Mouse (Mus musculus): Measurements from ENCODE around the gene Vrk3. TPM values are rescaled to one million over a fixed set of nuclear protein-coding genes. Genes with fewer than 3 reads are reported as not detected.

Gene Vrk3
- polyA plus RNA-seq, 1 experiment from 2014 or later: 24.8 TPM

DNA sequence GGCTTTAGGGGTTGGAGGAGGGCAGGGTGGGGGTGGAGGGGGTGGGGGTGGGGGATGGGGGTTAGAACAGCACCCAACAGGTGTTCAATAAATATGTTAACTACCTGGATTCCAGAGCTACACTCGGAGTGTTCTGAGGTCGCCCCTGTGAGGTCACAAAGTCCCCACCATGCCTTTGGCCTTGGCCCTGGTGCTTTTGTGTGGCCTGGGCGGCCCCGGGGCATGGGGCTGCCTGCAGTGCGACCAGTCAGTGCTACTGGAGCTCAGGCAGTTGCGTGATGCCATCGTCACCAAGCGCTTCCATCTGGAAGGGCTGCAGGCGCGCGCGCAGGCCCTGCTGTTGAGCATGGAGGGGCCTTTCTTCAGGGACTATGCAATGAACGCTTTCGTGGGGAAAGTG lies 39.6 kb upstream of the Vrk3 start, which contains the start of gene Izumo2:
Gene Izumo2, plus strand, starts transcription at position 169 of the 400 bp plus-strand sequence.
- DNase-seq (ENCODE audit: low spot score): no peak
- ATAC-seq (ENCODE audit: low read depth): no peak
- 70% methylated on average over 14 of the region's 14 CpGs for WGBS

DNA sequence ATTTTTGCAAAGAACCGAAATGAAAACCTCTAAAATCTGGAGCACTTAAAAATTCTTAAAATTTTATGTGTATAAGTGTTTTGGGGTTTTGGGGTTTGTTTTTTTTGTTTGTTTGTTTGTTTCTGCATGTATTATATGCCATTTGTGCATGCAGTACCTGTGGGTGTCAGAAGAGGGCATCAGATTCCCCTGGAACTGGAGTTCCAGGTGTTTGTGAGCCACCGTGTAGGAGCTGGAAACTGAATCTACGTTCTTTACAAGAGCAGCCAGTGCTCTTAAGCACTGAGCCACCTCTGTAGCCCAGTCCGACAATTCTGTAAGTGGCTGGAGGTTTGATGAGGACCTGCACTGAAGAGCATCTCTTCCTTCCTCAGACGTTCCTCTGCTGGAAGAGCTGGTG lies 38.3 kb upstream of the Vrk3 start:
- Histone ChIP-seq H3K4me2 (ENCODE audit: low read depth, low read length) (no peak overlapping the region), H3K4me1 (ENCODE audit: control insufficient read depth, insufficient read depth, low read length) (no peaks in the 10 kb centered on the region), H3K27me3 (replicated peaks; ENCODE audit: control insufficient read depth, insufficient read depth, low read length) (no peaks in the 10 kb centered on the region), H3K36me3 (ENCODE audit: control insufficient read depth, insufficient read depth, low read length) (no peaks in the 10 kb centered on the region), H3K9me3 (ENCODE audit: control insufficient read depth, low read length) (0 out of 2 replicates have a peak, but pooled peaks cover 5% of the 10 kb centered on the region), H3K4me3 (ENCODE audit: low read depth, low read length) (no peak overlapping the region), H3K27ac (replicated peaks; ENCODE audit: low read depth, low read length) (no peak overlapping the region), H3K9ac (ENCODE audit: low read depth, low read length) (no peak overlapping the region)
- ATAC-seq (ENCODE audit: low read depth): no peak
- no peak for DNase-seq (ENCODE audit: low spot score)
- WGBS: 83% methylated on average over 5 of the region's 5 CpGs

More for the DNA sequence above, 39.6 kb upstream of the Vrk3 start, which contains the start of gene Izumo2:
- H3K27me3 ChIP-seq (replicated peaks; ENCODE audit: control insufficient read depth, insufficient read depth, low read length): no peaks in the 10 kb centered on the region
- no peak within 1 kb of the TSS for H3K9ac ChIP-seq (ENCODE audit: low read depth, low read length)
- H3K27ac ChIP-seq (replicated peaks; ENCODE audit: low read depth, low read length): no peak within 1 kb of the TSS
- no peaks in the 10 kb centered on the region for H3K36me3 ChIP-seq (ENCODE audit: control insufficient read depth, insufficient read depth, low read length)
- no peaks in the 10 kb centered on the region for H3K4me1 ChIP-seq (ENCODE audit: control insufficient read depth, insufficient read depth, low read length)
- no peak within 1 kb of the TSS for H3K4me2 ChIP-seq (ENCODE audit: low read depth, low read length)
- no peak within 1 kb of the TSS for H3K4me3 ChIP-seq (ENCODE audit: low read depth, low read length)
- H3K9me3 ChIP-seq (ENCODE audit: control insufficient read depth, low read length): 0 out of 2 replicates have a peak, but pooled peaks cover 5% of the 10 kb centered on the region

DNA sequence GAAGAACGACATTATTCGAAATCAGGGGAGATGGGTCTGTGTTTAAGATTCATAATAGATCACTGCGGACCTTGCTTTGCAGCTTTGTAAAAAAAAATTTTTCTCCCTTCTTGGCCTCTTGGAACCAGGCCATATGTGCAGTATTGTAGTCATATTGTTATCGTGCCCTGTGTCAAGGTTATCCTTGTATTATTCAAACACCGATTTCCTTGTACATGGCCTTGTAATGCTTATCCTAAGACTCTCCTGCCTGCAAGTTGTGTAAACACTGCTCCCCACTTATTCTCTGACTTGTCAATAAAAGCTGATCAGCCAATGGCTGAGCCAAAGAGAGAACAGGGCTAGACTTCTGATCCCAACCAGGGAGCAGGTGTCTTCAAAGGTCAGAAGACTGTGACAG lies 26.2 kb upstream of the Vrk3 start:
- 82% methylated on average over 5 of the region's 5 CpGs for WGBS
- Histone ChIP-seq H3K27ac (replicated peaks; ENCODE audit: low read depth, low read length) (no peak overlapping the region), H3K9me3 (ENCODE audit: control insufficient read depth, low read length) (no peaks in the 10 kb centered on the region), H3K4me2 (ENCODE audit: low read depth, low read length) (no peak overlapping the region), H3K4me3 (ENCODE audit: low read depth, low read length) (no peak overlapping the region), H3K27me3 (replicated peaks; ENCODE audit: control insufficient read depth, insufficient read depth, low read length) (no peaks in the 10 kb centered on the region), H3K4me1 (ENCODE audit: control insufficient read depth, insufficient read depth, low read length) (no peaks in the 10 kb centered on the region), H3K9ac (ENCODE audit: low read depth, low read length) (no peak overlapping the region), H3K36me3 (ENCODE audit: control insufficient read depth, insufficient read depth, low read length) (no peaks in the 10 kb centered on the region)
- ATAC-seq (ENCODE audit: low read depth): no peak
- DNase-seq (ENCODE audit: low spot score): no peak

DNA sequence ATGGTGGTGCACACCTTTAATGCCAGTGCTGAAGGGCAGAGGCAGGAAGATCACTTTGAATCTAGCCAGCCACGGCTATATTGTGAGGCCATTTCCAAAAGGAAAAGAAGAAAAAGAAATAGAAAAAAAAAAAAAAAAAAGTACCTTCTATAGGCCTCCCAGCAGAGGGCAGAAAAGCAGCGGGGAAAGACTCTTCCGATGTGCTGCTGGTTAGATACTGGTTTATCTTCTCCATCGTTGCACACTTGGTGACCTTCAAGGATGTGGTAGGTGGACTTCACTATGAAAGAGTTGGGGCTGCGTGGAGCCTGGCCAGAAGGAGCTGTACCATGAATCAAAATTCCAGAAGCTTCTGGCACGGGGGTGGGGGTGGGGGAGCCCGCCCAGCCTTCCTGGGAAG lies 23.9 kb upstream of the Vrk3 start:
- Histone ChIP-seq H3K27me3 (replicated peaks; ENCODE audit: control insufficient read depth, insufficient read depth, low read length) (no peaks in the 10 kb centered on the region), H3K27ac (replicated peaks; ENCODE audit: low read depth, low read length) (no peak overlapping the region), H3K9me3 (ENCODE audit: control insufficient read depth, low read length) (no peaks in the 10 kb centered on the region), H3K4me1 (ENCODE audit: control insufficient read depth, insufficient read depth, low read length) (no peaks in the 10 kb centered on the region), H3K4me3 (ENCODE audit: low read depth, low read length) (no peak overlapping the region), H3K9ac (ENCODE audit: low read depth, low read length) (no peak overlapping the region), H3K4me2 (ENCODE audit: low read depth, low read length) (no peak overlapping the region), H3K36me3 (ENCODE audit: control insufficient read depth, insufficient read depth, low read length) (no peaks in the 10 kb centered on the region)
- ATAC-seq (ENCODE audit: low read depth) (no peak), DNase-seq (ENCODE audit: low spot score) (no peak)
- WGBS: 12% methylated on average over 7 of the region's 7 CpGs

DNA sequence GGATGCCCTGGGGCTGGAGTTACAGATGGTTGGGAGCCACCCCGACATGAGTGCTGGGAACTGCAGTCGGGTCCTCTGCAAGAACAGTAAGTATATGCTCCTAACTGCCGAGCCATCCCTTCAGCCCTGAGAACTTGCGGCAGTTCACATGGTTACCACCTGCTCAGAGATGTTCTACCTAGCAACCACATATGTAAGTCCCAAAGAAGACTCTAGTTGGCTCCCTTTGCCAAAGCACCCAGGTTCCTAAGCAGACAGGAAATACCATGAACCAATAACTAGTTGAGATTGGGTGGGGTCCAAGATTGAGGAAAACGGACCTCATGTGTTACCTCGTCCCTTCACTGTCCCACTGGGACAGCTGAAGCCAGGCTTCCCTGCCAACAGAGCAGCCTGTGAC lies 21.9 kb upstream of the Vrk3 start:
- ATAC-seq (ENCODE audit: low read depth) (no peak), DNase-seq (ENCODE audit: low spot score) (no peak)
- Histone ChIP-seq H3K9ac (ENCODE audit: low read depth, low read length) (no peak overlapping the region), H3K4me2 (ENCODE audit: low read depth, low read length) (no peak overlapping the region), H3K27me3 (replicated peaks; ENCODE audit: control insufficient read depth, insufficient read depth, low read length) (no peaks in the 10 kb centered on the region), H3K9me3 (ENCODE audit: control insufficient read depth, low read length) (no peaks in the 10 kb centered on the region), H3K4me1 (ENCODE audit: control insufficient read depth, insufficient read depth, low read length) (no peaks in the 10 kb centered on the region), H3K27ac (replicated peaks; ENCODE audit: low read depth, low read length) (no peak overlapping the region), H3K36me3 (ENCODE audit: control insufficient read depth, insufficient read depth, low read length) (no peaks in the 10 kb centered on the region), H3K4me3 (ENCODE audit: low read depth, low read length) (no peak overlapping the region)
- WGBS: 62% methylated on average over 6 of the region's 6 CpGs

DNA sequence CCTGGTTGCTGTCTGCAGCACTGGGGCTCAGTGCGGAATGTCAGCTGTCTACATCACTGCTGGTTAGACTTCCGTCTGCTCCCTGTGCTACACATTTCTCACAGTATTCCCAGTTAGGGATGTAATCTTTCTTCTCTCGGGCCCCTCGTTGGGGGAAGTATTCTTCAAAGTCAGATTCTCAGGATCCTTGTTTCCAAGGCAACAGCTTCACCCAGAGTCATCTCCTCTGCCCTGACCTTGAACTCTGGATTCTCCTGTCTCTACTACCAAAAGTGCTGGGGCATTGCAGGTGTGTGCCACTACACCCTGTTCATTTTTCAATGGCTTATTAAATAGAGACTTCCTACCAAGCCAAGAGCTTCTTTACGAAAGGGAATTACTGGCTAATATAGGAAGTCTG lies 21.1 kb upstream of the Vrk3 start:
- Histone ChIP-seq H3K4me2 (ENCODE audit: low read depth, low read length) (no peak overlapping the region), H3K9ac (ENCODE audit: low read depth, low read length) (no peak overlapping the region), H3K9me3 (ENCODE audit: control insufficient read depth, low read length) (no peaks in the 10 kb centered on the region), H3K27me3 (replicated peaks; ENCODE audit: control insufficient read depth, insufficient read depth, low read length) (no peaks in the 10 kb centered on the region), H3K27ac (replicated peaks; ENCODE audit: low read depth, low read length) (no peak overlapping the region), H3K36me3 (ENCODE audit: control insufficient read depth, insufficient read depth, low read length) (no peaks in the 10 kb centered on the region), H3K4me3 (ENCODE audit: low read depth, low read length) (no peak overlapping the region), H3K4me1 (ENCODE audit: control insufficient read depth, insufficient read depth, low read length) (no peaks in the 10 kb centered on the region)
- ATAC-seq (ENCODE audit: low read depth): no peak
- no peak for DNase-seq (ENCODE audit: low spot score)
- 72% methylated on average over 5 of the region's 5 CpGs for WGBS

DNA sequence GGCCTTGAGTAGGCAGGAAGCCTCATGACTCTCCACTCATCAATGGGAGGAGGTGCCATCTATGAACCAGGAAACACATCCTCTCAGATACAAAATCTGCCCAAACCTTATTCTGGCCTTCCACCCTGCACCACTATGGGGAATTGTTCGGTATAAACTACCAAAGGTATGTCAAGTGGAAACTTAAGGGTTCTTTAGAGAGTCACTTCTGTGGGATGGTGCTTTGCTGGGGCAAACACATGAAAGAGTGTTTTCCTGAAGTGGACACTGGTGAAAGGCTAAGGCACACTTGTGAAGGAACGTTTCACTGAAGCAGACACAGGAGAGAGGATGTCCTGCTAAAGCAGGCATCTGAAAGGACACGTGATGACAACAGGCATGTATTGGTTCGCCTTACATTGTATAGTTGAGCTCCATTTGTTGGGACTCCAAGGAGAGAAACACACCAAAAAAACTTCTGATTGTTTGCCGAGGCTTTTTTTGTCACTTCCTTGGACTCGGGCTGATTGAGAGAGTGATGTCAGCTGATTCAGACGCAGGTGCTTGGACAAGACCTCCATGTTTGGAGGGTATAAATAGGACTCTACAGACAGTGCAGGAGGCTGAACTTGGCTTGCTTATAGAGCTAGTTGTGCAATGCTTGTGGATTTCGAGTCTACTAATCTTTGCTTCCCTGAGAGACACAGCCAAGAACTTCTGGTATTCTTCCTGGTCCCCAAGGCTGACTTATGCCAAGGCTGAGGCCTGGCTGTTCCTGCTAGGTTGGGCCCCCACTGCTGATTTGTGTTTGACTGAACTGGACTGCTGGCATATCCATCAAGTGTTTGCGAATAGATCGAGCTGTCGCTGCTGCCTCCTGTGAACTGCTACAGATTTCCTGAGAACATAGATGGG lies 19.9 kb upstream of the Vrk3 start:
- ATAC-seq (ENCODE audit: low read depth): no peak
- no peaks in the 10 kb centered on the region for H3K9me3 ChIP-seq (ENCODE audit: control insufficient read depth, low read length)
- H3K9ac ChIP-seq (ENCODE audit: low read depth, low read length): no peak overlapping the region
- no peak for DNase-seq (ENCODE audit: low spot score)
- no peaks in the 10 kb centered on the region for H3K27me3 ChIP-seq (replicated peaks; ENCODE audit: control insufficient read depth, insufficient read depth, low read length)
- WGBS: 84% methylated on average over 11 of the region's 11 CpGs
- no peak overlapping the region for H3K27ac ChIP-seq (replicated peaks; ENCODE audit: low read depth, low read length)
- no peak overlapping the region for H3K4me2 ChIP-seq (ENCODE audit: low read depth, low read length)
- no peaks in the 10 kb centered on the region for H3K4me1 ChIP-seq (ENCODE audit: control insufficient read depth, insufficient read depth, low read length)
- 0 out of 2 replicates have a peak, but pooled peaks cover 6% of the 10 kb centered on the region for H3K36me3 ChIP-seq (ENCODE audit: control insufficient read depth, insufficient read depth, low read length)
- no peak overlapping the region for H3K4me3 ChIP-seq (ENCODE audit: low read depth, low read length)

DNA sequence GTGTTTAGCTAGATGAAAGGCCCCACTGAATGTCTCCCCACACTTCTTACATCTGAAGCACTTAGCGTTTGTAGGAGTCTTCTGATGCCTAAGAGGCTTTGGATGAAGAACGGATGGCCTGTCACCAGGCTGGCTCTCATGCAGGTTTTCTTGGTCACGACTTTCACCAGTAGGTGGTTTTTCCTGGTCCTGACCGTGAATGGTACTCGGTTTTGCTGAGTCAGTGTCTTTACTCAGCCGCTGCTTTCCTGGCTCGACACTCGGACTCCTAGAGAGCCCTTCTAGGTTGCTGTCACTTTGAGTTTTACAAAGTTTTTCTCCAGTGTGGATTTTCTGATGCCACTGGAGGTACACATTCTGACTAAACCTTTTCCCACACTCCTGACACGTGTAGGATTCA lies 14.5 kb upstream of the Vrk3 start:
- WGBS: 84% methylated on average over 9 of the region's 9 CpGs
- ATAC-seq (ENCODE audit: low read depth) (no peak), DNase-seq (ENCODE audit: low spot score) (no peak)
- no peaks in the 10 kb centered on the region for H3K27me3 ChIP-seq (replicated peaks; ENCODE audit: control insufficient read depth, insufficient read depth, low read length)
- H3K36me3 ChIP-seq (ENCODE audit: control insufficient read depth, insufficient read depth, low read length): 0 out of 2 replicates have a peak, but pooled peaks cover 16% of the 10 kb centered on the region
- H3K4me1 ChIP-seq (ENCODE audit: control insufficient read depth, insufficient read depth, low read length): no peaks in the 10 kb centered on the region
- H3K4me2 ChIP-seq (ENCODE audit: low read depth, low read length): no peak overlapping the region
- no peak overlapping the region for H3K4me3 ChIP-seq (ENCODE audit: low read depth, low read length)
- H3K9me3 ChIP-seq (ENCODE audit: control insufficient read depth, low read length): no peaks in the 10 kb centered on the region
- H3K27ac ChIP-seq (replicated peaks; ENCODE audit: low read depth, low read length): no peak overlapping the region
- H3K9ac ChIP-seq (ENCODE audit: low read depth, low read length): no peak overlapping the region

DNA sequence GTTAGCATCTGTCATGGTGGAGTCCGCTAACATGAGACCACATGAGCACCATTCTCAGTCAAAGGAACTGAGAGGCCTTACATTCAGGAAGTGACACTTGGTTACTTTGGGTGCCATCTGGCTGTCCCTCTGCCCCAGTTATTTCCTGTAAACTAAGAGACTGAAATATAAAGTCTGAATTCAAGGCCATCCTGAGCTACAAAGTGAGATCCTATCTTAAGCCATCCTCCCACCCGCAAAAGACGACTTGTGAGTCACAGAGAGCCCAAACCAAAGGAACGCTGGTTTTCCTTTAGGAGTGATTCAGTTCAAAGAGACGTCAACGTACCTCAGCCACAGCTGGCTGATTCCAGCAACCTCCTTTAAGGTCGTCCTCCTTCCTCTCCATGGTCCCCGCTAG lies 6.9 kb upstream of the Vrk3 start:
- H3K4me2 ChIP-seq (ENCODE audit: low read depth, low read length): no peak overlapping the region
- WGBS: 73% methylated on average over 8 of the region's 8 CpGs
- no peaks in the 10 kb centered on the region for H3K9me3 ChIP-seq (ENCODE audit: control insufficient read depth, low read length)
- H3K4me3 ChIP-seq (ENCODE audit: low read depth, low read length): no peak overlapping the region
- DNase-seq (ENCODE audit: low spot score) (no peak), ATAC-seq (ENCODE audit: low read depth) (no peak)
- no peaks in the 10 kb centered on the region for H3K27me3 ChIP-seq (replicated peaks; ENCODE audit: control insufficient read depth, insufficient read depth, low read length)
- H3K27ac ChIP-seq (replicated peaks; ENCODE audit: low read depth, low read length): no peak overlapping the region
- no peaks in the 10 kb centered on the region for H3K36me3 ChIP-seq (ENCODE audit: control insufficient read depth, insufficient read depth, low read length)
- H3K4me1 ChIP-seq (ENCODE audit: control insufficient read depth, insufficient read depth, low read length): peaks cover 6% of the 10 kb centered on the region; the same call in 1 of the 2 replicates
- H3K9ac ChIP-seq (ENCODE audit: low read depth, low read length): no peak overlapping the region

Measured in embryonic facial prominence, embryonic 14.5 days (tissue).